24 mouse cellular contexts compared by ENCODE assay signal in genomic region chr10:37716946-37717345, GRCm38 (mm10).
A peak's percentile ranks its signal among the peaks of the same experiment; 100 is the strongest.
DNase-seq lines count a peak whose midpoint lies in the region; ATAC-seq and TF ChIP-seq lines count a peak whose summit lies in the region.
"Had no signal": no experiment of that assay in that cellular context is flagged by ENCODE, and none has a peak within 500 bp of the region (broad histone marks: within the 10 kb centered on the region; RNA-seq: fewer than 3 reads in every experiment).

No protein-coding gene starts in this region.

- intact Hi-C loops in gastrocnemius, postnatal 36 days (cut with DNase I) = no loop called here

- H3K27ac ChIP-seq in embryonic facial prominence, embryonic 12.5 days = peak overlapping the region; percentile 78; the same call in 1 of the 2 replicates
- H3K27ac ChIP-seq in embryonic fibroblast, embryonic 13.5 days (ENCODE audit: insufficient read depth, low read length) = peak overlapping the region; percentile 99
- H3K27ac ChIP-seq in limb, embryonic 15.5 days = 0 out of 2 replicates have a peak overlapping the region, but pooled peaks have one; percentile 22
- no peak overlapping the region for H3K27ac ChIP-seq in heart, embryonic 11.5 days (ENCODE audit: low read depth, low read length)
- H3K27ac ChIP-seq in hindbrain, embryonic 13.5 days = no peak overlapping the region
- H3K27ac ChIP-seq: forebrain, embryonic 15.5 days; hindbrain, embryonic 12.5 days; hindbrain, postnatal 0 days had no signal

- DNase-seq in Muller cell, postnatal 12 days (ENCODE audit: inconsistent ontology term) = peak; percentile 11
- no peak for DNase-seq in gastrocnemius, postnatal 36 days
- DNase-seq: adrenal gland, postnatal 14 days; B cell, adult 2 months; cerebellum, adult 11-12 months; cerebellum, adult 9-10 months; cerebellum, postnatal 25 days; gastrocnemius, postnatal 25 days; heart, adult 11 months; heart, postnatal 10 days; heart, postnatal 4 days; kidney, adult 18-20 months had no signal

- no peak overlapping the region for H3K4me2 ChIP-seq in embryonic facial prominence, embryonic 12.5 days (replicated peaks)
- no peak overlapping the region for H3K4me2 ChIP-seq in limb, embryonic 15.5 days
- H3K4me2 ChIP-seq in heart, embryonic 11.5 days = no peak overlapping the region
- H3K4me2 ChIP-seq in hindbrain, embryonic 13.5 days = no peak overlapping the region
- H3K4me2 ChIP-seq: forebrain, embryonic 15.5 days; hindbrain, embryonic 12.5 days had no signal

- no peak for TF ChIP-seq POLR2A in embryonic fibroblast, embryonic 13.5 days (IDR thresholded peaks at IDR 0.05; ENCODE audit: low read depth, low read length)

- no peak overlapping the region for H3K4me3 ChIP-seq in embryonic facial prominence, embryonic 12.5 days
- no peak overlapping the region for H3K4me3 ChIP-seq in embryonic fibroblast, embryonic 13.5 days (ENCODE audit: insufficient read depth, low read length)
- H3K4me3 ChIP-seq in limb, embryonic 15.5 days = no peak overlapping the region
- no peak overlapping the region for H3K4me3 ChIP-seq in heart, embryonic 11.5 days (ENCODE audit: low read depth, low read length)
- no peak overlapping the region for H3K4me3 ChIP-seq in hindbrain, embryonic 13.5 days
- H3K4me3 ChIP-seq: forebrain, embryonic 15.5 days; hindbrain, embryonic 12.5 days had no signal

- H3K4me1 ChIP-seq in embryonic facial prominence, embryonic 12.5 days = peaks cover 6% of the 10 kb centered on the region; the same call in 1 of the 2 replicates
- H3K4me1 ChIP-seq in embryonic fibroblast, embryonic 13.5 days (ENCODE audit: control insufficient read depth, insufficient read depth, low read length) = peaks cover 3% of the 10 kb centered on the region; the same call in 1 of the 2 replicates
- no peaks in the 10 kb centered on the region for H3K4me1 ChIP-seq in limb, embryonic 15.5 days
- no peaks in the 10 kb centered on the region for H3K4me1 ChIP-seq in heart, embryonic 11.5 days (ENCODE audit: control insufficient read depth, insufficient read depth, low read length)
- H3K4me1 ChIP-seq in hindbrain, embryonic 13.5 days (replicated peaks) = no peaks in the 10 kb centered on the region
- H3K4me1 ChIP-seq: forebrain, embryonic 15.5 days; hindbrain, embryonic 12.5 days had no signal

- no peak for ATAC-seq in embryonic facial prominence, embryonic 12.5 days (ENCODE audit: insufficient number of reproducible peaks, insufficient read depth, low FRiP score, low TSS enrichment)
- no peak for ATAC-seq in limb, embryonic 15.5 days (ENCODE audit: insufficient number of reproducible peaks, low FRiP score, low TSS enrichment, low read depth)
- no peak for ATAC-seq in heart, embryonic 11.5 days (replicated peaks; ENCODE audit: insufficient number of reproducible peaks, low FRiP score, low TSS enrichment)
- ATAC-seq in hindbrain, embryonic 13.5 days (ENCODE audit: low FRiP score) = no peak
- ATAC-seq: activated CD4-positive, CD25-positive, alpha-beta regulatory T cell, adult 4 months; CD4-positive, CD25-positive, alpha-beta regulatory T cell, adult 4 months; forebrain, embryonic 15.5 days; hindbrain, postnatal 0 days; Patski had no signal

- H3K36me3 ChIP-seq in embryonic facial prominence, embryonic 12.5 days = no peaks in the 10 kb centered on the region
- no peaks in the 10 kb centered on the region for H3K36me3 ChIP-seq in limb, embryonic 15.5 days
- H3K36me3 ChIP-seq in heart, embryonic 11.5 days (ENCODE audit: control insufficient read depth, insufficient read depth, low read length) = no peaks in the 10 kb centered on the region
- H3K36me3 ChIP-seq in hindbrain, embryonic 13.5 days = no peaks in the 10 kb centered on the region
- H3K36me3 ChIP-seq: forebrain, embryonic 15.5 days; G1E; hindbrain, embryonic 12.5 days had no signal

- TF ChIP-seq CTCF in embryonic fibroblast, embryonic 13.5 days (IDR thresholded peaks at IDR 0.05; ENCODE audit: borderline replicate concordance, insufficient read depth, low read length) = no peak

- H3K27me3 ChIP-seq in embryonic facial prominence, embryonic 12.5 days = no peaks in the 10 kb centered on the region
- H3K27me3 ChIP-seq in limb, embryonic 15.5 days = no peaks in the 10 kb centered on the region
- H3K27me3 ChIP-seq in heart, embryonic 11.5 days (ENCODE audit: control insufficient read depth, insufficient read depth, low read length) = no peaks in the 10 kb centered on the region
- no peaks in the 10 kb centered on the region for H3K27me3 ChIP-seq in hindbrain, embryonic 13.5 days
- H3K27me3 ChIP-seq: forebrain, embryonic 15.5 days; hindbrain, embryonic 12.5 days; Patski had no signal

- H3K9me3 ChIP-seq in embryonic facial prominence, embryonic 12.5 days = no peaks in the 10 kb centered on the region
- H3K9me3 ChIP-seq in limb, embryonic 15.5 days = no peaks in the 10 kb centered on the region
- H3K9me3 ChIP-seq in heart, embryonic 11.5 days (replicated peaks; ENCODE audit: control insufficient read depth, low read length) = no peaks in the 10 kb centered on the region
- H3K9me3 ChIP-seq in hindbrain, embryonic 13.5 days = no peaks in the 10 kb centered on the region
- H3K9me3 ChIP-seq: forebrain, embryonic 15.5 days; G1E; hindbrain, embryonic 12.5 days had no signal

- H3K9ac ChIP-seq in embryonic facial prominence, embryonic 12.5 days = no peak overlapping the region
- H3K9ac ChIP-seq in limb, embryonic 15.5 days = no peak overlapping the region
- no peak overlapping the region for H3K9ac ChIP-seq in heart, embryonic 11.5 days (ENCODE audit: low read depth, low read length)
- no peak overlapping the region for H3K9ac ChIP-seq in hindbrain, embryonic 13.5 days
- H3K9ac ChIP-seq: forebrain, embryonic 15.5 days; hindbrain, embryonic 12.5 days had no signal

Comparison
In these comparisons a context has a peak if more than half of its experiments do, and no peak if none do; other contexts are left out.
1. H3K27ac ChIP-seq: peak in embryonic facial prominence, embryonic 12.5 days (single experiment), embryonic fibroblast, embryonic 13.5 days (single experiment) and limb, embryonic 15.5 days (single experiment); none in heart, embryonic 11.5 days (single experiment) and hindbrain, embryonic 13.5 days (single experiment).